Mouse (Mus musculus): ENCODE results near the gene Bod1. TPM values are rescaled to one million over a fixed set of nuclear protein-coding genes. Genes with fewer than 3 reads are reported as not detected.

The Bod1 gene
- total RNA-seq (2021) = 100 to 1,000 TPM; 109 to 111 TPM
- long read RNA-seq, experiment 1, transcript Bod1-201 (4 exons, 1,394 nt) = major isoform, 170 of 184 reads
- long read RNA-seq, experiment 1, partial matches to known transcripts = 3 of 184 reads
- long read RNA-seq, experiment 1, other reads (novel, unspliced or antisense) = 7 of 184 reads
- long read RNA-seq, experiment 2, transcript Bod1-201 (4 exons, 1,394 nt) = major isoform, 220 of 239 reads
- long read RNA-seq, experiment 2, transcript Bod1-202 (3 exons, 799 nt) = minor isoform, 5 of 239 reads
- long read RNA-seq, experiment 2, partial matches to known transcripts = 8 of 239 reads
- long read RNA-seq, experiment 2, other reads (novel, unspliced or antisense) = 6 of 239 reads

GRCm38 (mm10) chr11:31671354-31672169 lies at the start of gene Bod1:
TSS of gene Bod1 (minus strand) at chr11:31671885.
- peak; percentile 70 to 91 for DNase-seq (ENCODE audit: low spot score in 2 of 2)

GRCm38 (mm10) chr11:31719090-31719489 lies 47.4 kb upstream of the Bod1 start:
- DNase-seq (ENCODE audit: low spot score in 2 of 2) = no peak

- no peak for DNase-seq (ENCODE audit: low spot score in 2 of 2)
Observed at GRCm38 (mm10) chr11:31717926-31718735, 46.4 kb upstream of the Bod1 start.

GRCm38 (mm10) chr11:31713641-31714121 lies 42.0 kb upstream of the Bod1 start:
- DNase-seq (ENCODE audit: low spot score in 2 of 2) = peak in 1 of 2 experiments; percentile 59

- no peak for DNase-seq (ENCODE audit: low spot score in 2 of 2)
Observed at GRCm38 (mm10) chr11:31713116-31713515, 41.4 kb upstream of the Bod1 start.

- DNase-seq (ENCODE audit: low spot score in 2 of 2) = no peak
Observed at GRCm38 (mm10) chr11:31707771-31708170, 36.1 kb upstream of the Bod1 start.

GRCm38 (mm10) chr11:31703173-31703572 lies 31.5 kb upstream of the Bod1 start:
- no peak for DNase-seq (ENCODE audit: low spot score in 2 of 2)

GRCm38 (mm10) chr11:31701901-31702300 lies 30.2 kb upstream of the Bod1 start:
- no peak for DNase-seq (ENCODE audit: low spot score in 2 of 2)

- no peak for DNase-seq (ENCODE audit: low spot score in 2 of 2)
Observed at GRCm38 (mm10) chr11:31699502-31699901, 27.8 kb upstream of the Bod1 start.

- DNase-seq (ENCODE audit: low spot score in 2 of 2) = peak in 1 of 2 experiments; percentile 21
Observed at GRCm38 (mm10) chr11:31694801-31695200, 23.1 kb upstream of the Bod1 start.

- DNase-seq (ENCODE audit: low spot score in 2 of 2) = no peak
Observed at GRCm38 (mm10) chr11:31694109-31694508, 22.4 kb upstream of the Bod1 start.

GRCm38 (mm10) chr11:31693322-31693721 lies 21.6 kb upstream of the Bod1 start:
- DNase-seq (ENCODE audit: low spot score in 2 of 2) = no peak

GRCm38 (mm10) chr11:31688956-31689355 lies 17.3 kb upstream of the Bod1 start:
- DNase-seq (ENCODE audit: low spot score in 2 of 2) = no peak

- DNase-seq (ENCODE audit: low spot score in 2 of 2) = no peak
Observed at GRCm38 (mm10) chr11:31684913-31685567, 13.4 kb upstream of the Bod1 start.

- no peak for DNase-seq (ENCODE audit: low spot score in 2 of 2)
Observed at GRCm38 (mm10) chr11:31684126-31684525, 12.4 kb upstream of the Bod1 start.

GRCm38 (mm10) chr11:31679840-31680381 lies 8.2 kb upstream of the Bod1 start:
- DNase-seq (ENCODE audit: low spot score in 2 of 2) = no peak

GRCm38 (mm10) chr11:31677309-31677708 lies 5.6 kb upstream of the Bod1 start:
- DNase-seq (ENCODE audit: low spot score in 2 of 2) = no peak

- DNase-seq (ENCODE audit: low spot score in 2 of 2) = no peak
Observed at GRCm38 (mm10) chr11:31676661-31677252, 5.1 kb upstream of the Bod1 start.

GRCm38 (mm10) chr11:31675430-31675829 lies 3.7 kb upstream of the Bod1 start:
- DNase-seq (ENCODE audit: low spot score in 2 of 2) = no peak

- DNase-seq (ENCODE audit: low spot score in 2 of 2) = no peak
Observed at GRCm38 (mm10) chr11:31672170-31672563, 482 bp upstream of the Bod1 start.
